In the genomic region with DNA sequence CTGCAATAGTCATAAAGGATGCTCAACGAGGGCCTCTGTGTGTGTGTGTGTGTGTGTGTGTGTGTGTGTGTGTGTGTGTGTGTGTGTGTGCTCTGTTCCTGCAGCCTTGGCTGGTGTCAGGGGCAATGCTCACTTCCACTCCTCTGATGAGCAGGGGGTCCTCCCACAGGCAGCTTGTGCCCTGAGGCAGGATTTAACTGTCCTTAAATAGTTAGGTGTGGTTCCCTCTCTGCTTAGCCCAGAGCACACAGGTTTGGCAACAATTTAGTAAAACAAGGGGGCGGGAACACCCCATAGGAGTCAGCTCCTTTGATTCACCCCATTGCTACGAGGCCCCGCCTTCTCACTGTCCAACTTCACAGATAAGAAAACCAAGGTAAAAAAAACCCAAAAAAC, we compare ENCODE assay signal across 15 mouse cellular contexts.
DNase-seq lines count a peak whose midpoint lies in the region; ATAC-seq and TF ChIP-seq lines count a peak whose summit lies in the region.
"Had no signal": no experiment of that assay in that cellular context is flagged by ENCODE, and none has a peak within 500 bp of the region (broad histone marks: within the 10 kb centered on the region; RNA-seq: fewer than 3 reads in every experiment).

No protein-coding gene starts in this region.

- H3K27me3 ChIP-seq in hindbrain, embryonic 10.5 days (ENCODE audit: insufficient read depth, poor library complexity, severe bottlenecking): no peaks in the 10 kb centered on the region
- no peaks in the 10 kb centered on the region; the same call in 1 of the 2 replicates for H3K27me3 ChIP-seq in hindbrain, embryonic 12.5 days
- no peaks in the 10 kb centered on the region for H3K27me3 ChIP-seq in forebrain, embryonic 15.5 days
- H3K27me3 ChIP-seq in hindbrain, postnatal 0 days (ENCODE audit: insufficient read depth, low read length): no peaks in the 10 kb centered on the region

- 83% methylated on average over 4 of the region's 4 CpGs for WGBS in hindbrain, embryonic 10.5 days
- 72% methylated on average over 4 of the region's 4 CpGs for WGBS in hindbrain, embryonic 12.5 days
- WGBS in forebrain, embryonic 15.5 days: 66% methylated on average over 3 of the region's 4 CpGs
- 61% methylated on average over 4 of the region's 4 CpGs for WGBS in hindbrain, postnatal 0 days

- H3K4me3 ChIP-seq in hindbrain, embryonic 10.5 days: no peak overlapping the region
- H3K4me3 ChIP-seq in hindbrain, embryonic 12.5 days: no peak overlapping the region
- no peak overlapping the region for H3K4me3 ChIP-seq in ES-E14 (ENCODE audit: insufficient read depth in 1 of 2, low read depth in 1 of 2, low read length in 2 of 2, poor library complexity in 1 of 2, severe bottlenecking in 1 of 2)
- H3K4me3 ChIP-seq in forebrain, embryonic 15.5 days: no peak overlapping the region
- no peak overlapping the region for H3K4me3 ChIP-seq in hindbrain, postnatal 0 days (ENCODE audit: low read length)
- H3K4me3 ChIP-seq: embryonic facial prominence, embryonic 10.5 days; heart, embryonic 12.5 days; intestine, embryonic 15.5 days had no signal

- H3K4me1 ChIP-seq in hindbrain, embryonic 10.5 days (replicated peaks): peaks cover 41% of the 10 kb centered on the region
- H3K4me1 ChIP-seq in hindbrain, embryonic 12.5 days: peaks cover 33% of the 10 kb centered on the region
- H3K4me1 ChIP-seq in ES-E14 (ENCODE audit: control insufficient read depth in 2 of 2, insufficient read depth in 2 of 2, low read length in 2 of 2, poor library complexity in 1 of 2): peaks cover 0 to 6% of the 10 kb centered on the region in 2 experiments; a peak in 1 of 4 replicates
- H3K4me1 ChIP-seq in forebrain, embryonic 15.5 days: peaks cover 59% of the 10 kb centered on the region
- H3K4me1 ChIP-seq in hindbrain, postnatal 0 days (ENCODE audit: insufficient read depth, low read length): peaks cover 28% of the 10 kb centered on the region
- H3K4me1 ChIP-seq: heart, embryonic 12.5 days; intestine, embryonic 15.5 days had no signal

- H3K36me3 ChIP-seq in hindbrain, embryonic 10.5 days: no peaks in the 10 kb centered on the region
- H3K36me3 ChIP-seq in hindbrain, embryonic 12.5 days: no peaks in the 10 kb centered on the region
- no peaks in the 10 kb centered on the region for H3K36me3 ChIP-seq in ES-E14 (ENCODE audit: control insufficient read depth, insufficient read depth, low read length, poor library complexity, severe bottlenecking)
- no peaks in the 10 kb centered on the region for H3K36me3 ChIP-seq in forebrain, embryonic 15.5 days
- H3K36me3 ChIP-seq in hindbrain, postnatal 0 days (ENCODE audit: insufficient read depth, low read length): no peaks in the 10 kb centered on the region
- H3K36me3 ChIP-seq: embryonic facial prominence, embryonic 10.5 days; heart, embryonic 12.5 days; intestine, embryonic 15.5 days had no signal

- TF ChIP-seq CTCF in hindbrain, postnatal 0 days (IDR thresholded peaks at IDR 0.05; ENCODE audit: low read depth): no peak

- no peak for DNase-seq in hindbrain, embryonic 10.5 days (ENCODE audit: low spot score)
- DNase-seq in ES-E14 (ENCODE audit: low read depth, low spot score): peak; percentile 22
- DNase-seq in hindbrain, postnatal 0 days (ENCODE audit: low spot score): no peak
- no peak for DNase-seq in right cerebral cortex, adult 18-20 months
- DNase-seq in kidney, postnatal 25 days: no peak
- no peak for DNase-seq in adrenal gland, postnatal 14 days
- DNase-seq: lung, adult 2 months; lung, postnatal 36 days; thymus, postnatal 4 days had no signal

- H3K9me3 ChIP-seq in hindbrain, embryonic 10.5 days: no peaks in the 10 kb centered on the region
- no peaks in the 10 kb centered on the region for H3K9me3 ChIP-seq in hindbrain, embryonic 12.5 days (replicated peaks)
- no peaks in the 10 kb centered on the region for H3K9me3 ChIP-seq in ES-E14 (ENCODE audit: control insufficient read depth, insufficient read depth, low read depth, low read length)
- no peaks in the 10 kb centered on the region for H3K9me3 ChIP-seq in forebrain, embryonic 15.5 days
- H3K9me3 ChIP-seq in hindbrain, postnatal 0 days (ENCODE audit: low read length): no peaks in the 10 kb centered on the region
- H3K9me3 ChIP-seq: embryonic facial prominence, embryonic 10.5 days; heart, embryonic 12.5 days; intestine, embryonic 15.5 days had no signal

- no peak overlapping the region for H3K9ac ChIP-seq in hindbrain, embryonic 12.5 days
- no peak overlapping the region for H3K9ac ChIP-seq in ES-E14 (ENCODE audit: insufficient read depth, low read depth, low read length, poor library complexity, severe bottlenecking)
- peak overlapping the region; percentile 22; the same call in 1 of the 2 replicates for H3K9ac ChIP-seq in forebrain, embryonic 15.5 days (replicated peaks)
- H3K9ac ChIP-seq in hindbrain, postnatal 0 days (replicated peaks; ENCODE audit: low read length): no peak overlapping the region
- H3K9ac ChIP-seq: heart, embryonic 12.5 days; intestine, embryonic 15.5 days had no signal

- H3K4me2 ChIP-seq in hindbrain, embryonic 12.5 days (replicated peaks): no peak overlapping the region
- no peak overlapping the region for H3K4me2 ChIP-seq in forebrain, embryonic 15.5 days (replicated peaks)
- no peak overlapping the region for H3K4me2 ChIP-seq in hindbrain, postnatal 0 days (ENCODE audit: low read depth, low read length)
- H3K4me2 ChIP-seq: heart, embryonic 12.5 days; intestine, embryonic 15.5 days had no signal

- H3K27ac ChIP-seq in hindbrain, embryonic 10.5 days: peak overlapping the region; percentile 45; the same call in 1 of the 2 replicates
- H3K27ac ChIP-seq in hindbrain, embryonic 12.5 days: no peak overlapping the region
- H3K27ac ChIP-seq in ES-E14 (ENCODE audit: insufficient read depth, low read depth, low read length, poor library complexity, severe bottlenecking): no peak overlapping the region
- H3K27ac ChIP-seq in forebrain, embryonic 15.5 days (replicated peaks): peak overlapping the region; percentile 95
- H3K27ac ChIP-seq in hindbrain, postnatal 0 days: peak overlapping the region; percentile 62
- H3K27ac ChIP-seq: embryonic facial prominence, embryonic 10.5 days; intestine, embryonic 15.5 days had no signal

- ATAC-seq in hindbrain, embryonic 12.5 days (ENCODE audit: low FRiP score): no peak
- no peak for ATAC-seq in forebrain, embryonic 15.5 days (replicated peaks)
- ATAC-seq in hindbrain, postnatal 0 days: no peak
- ATAC-seq: intestine, embryonic 15.5 days; Patski had no signal

- in situ Hi-C loops in ES-E14 (cut with MboI; ENCODE audit: low sequenced_read_pairs in 2 of 2, unreplicated experiment in 2 of 2): no loop called here

TF ChIP-seq in ES-E14, 5 proteins besides CTCF, POLR2A, EP300 and RAD21:
- TF ChIP-seq ZNF384 (IDR thresholded peaks at IDR 0.05; ENCODE audit: low read depth, low read length) (no peak), MAFK (IDR thresholded peaks at IDR 0.05; ENCODE audit: insufficient read depth, low read depth, low read length) (no peak), ZC3H11A (IDR thresholded peaks at IDR 0.05; ENCODE audit: borderline replicate concordance, low read depth, low read length) (no peak), CHD2 (IDR thresholded peaks at IDR 0.05; ENCODE audit: low read depth, low read length) (no peak), HCFC1 (IDR thresholded peaks at IDR 0.05; ENCODE audit: borderline replicate concordance, insufficient read depth, low read length) (no peak)

Comparison
In these comparisons a context has a peak if more than half of its experiments do, and no peak if none do; other contexts are left out.
1. H3K27ac ChIP-seq: peak in hindbrain, embryonic 10.5 days (single experiment), forebrain, embryonic 15.5 days (single experiment) and hindbrain, postnatal 0 days (single experiment); none in hindbrain, embryonic 12.5 days (single experiment) and ES-E14 (single experiment).